ENCODE assay signal across 14 mouse cellular contexts in the genomic region with DNA sequence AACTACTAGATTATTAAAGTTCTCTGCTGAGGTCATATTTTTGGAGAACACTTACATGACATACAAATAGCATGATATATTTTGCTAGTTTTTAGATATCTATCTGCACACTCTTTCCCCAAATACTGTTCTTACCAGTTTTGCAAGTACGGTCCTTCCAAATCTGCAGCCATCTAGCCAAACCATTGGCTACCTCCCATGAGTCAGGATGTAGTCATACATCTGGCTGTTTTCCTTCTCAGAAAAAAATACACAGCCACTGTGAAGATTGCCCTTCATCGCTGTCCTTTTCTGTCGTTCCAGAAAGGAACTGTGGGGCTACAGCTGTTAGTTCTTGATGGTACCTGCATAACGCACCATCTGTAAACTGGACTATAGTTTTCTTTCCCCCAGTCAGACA.
DNase-seq lines count a peak whose midpoint lies in the region.
"Had no signal": no experiment of that assay in that cellular context is flagged by ENCODE, and none has a peak within 500 bp of the region (broad histone marks: within the 10 kb centered on the region; RNA-seq: fewer than 3 reads in every experiment).

No protein-coding gene starts in this region.

- peak; percentile 14 to 84 for DNase-seq in adrenal gland, adult (ENCODE audit: inconsistent age in 2 of 2, low spot score in 1 of 2)
- no peak for DNase-seq in adrenal gland, postnatal 4 days (ENCODE audit: low spot score in 2 of 2)
- peak; percentile 32 for DNase-seq in gastrocnemius, adult 18-20 months (ENCODE audit: low spot score)
- no peak for DNase-seq in gastrocnemius, postnatal 14 days
- peak; percentile 25 for DNase-seq in adrenal gland, postnatal 10 days
- DNase-seq in brain, adult 2 months (ENCODE audit: low read depth, low spot score): peak; percentile 1
- no peak for DNase-seq in urinary bladder, postnatal 14 days (ENCODE audit: low spot score)
- no peak for DNase-seq in frontal cortex, adult 2 months (ENCODE audit: extremely low spot score in 1 of 2, low spot score in 1 of 2)
- DNase-seq: cerebellum, adult 18-20 months; cerebellum, adult 9-10 months; cerebellum, postnatal 14 days; heart, adult 11 months; kidney, adult 11 months; kidney, adult 8-10 months had no signal

- intact Hi-C loops in gastrocnemius, postnatal 14 days (cut with DNase I; ENCODE audit: low total_unique reads): no loop called here

Comparison
In these comparisons a context has a peak if more than half of its experiments do, and no peak if none do; other contexts are left out.
1. DNase-seq: peak in adrenal gland, adult (2 of 2), gastrocnemius, adult 18-20 months (single experiment), adrenal gland, postnatal 10 days (single experiment) and brain, adult 2 months (single experiment); none in adrenal gland, postnatal 4 days (0 of 2), gastrocnemius, postnatal 14 days (single experiment), urinary bladder, postnatal 14 days (single experiment) and frontal cortex, adult 2 months (0 of 2).